In the genomic region with DNA sequence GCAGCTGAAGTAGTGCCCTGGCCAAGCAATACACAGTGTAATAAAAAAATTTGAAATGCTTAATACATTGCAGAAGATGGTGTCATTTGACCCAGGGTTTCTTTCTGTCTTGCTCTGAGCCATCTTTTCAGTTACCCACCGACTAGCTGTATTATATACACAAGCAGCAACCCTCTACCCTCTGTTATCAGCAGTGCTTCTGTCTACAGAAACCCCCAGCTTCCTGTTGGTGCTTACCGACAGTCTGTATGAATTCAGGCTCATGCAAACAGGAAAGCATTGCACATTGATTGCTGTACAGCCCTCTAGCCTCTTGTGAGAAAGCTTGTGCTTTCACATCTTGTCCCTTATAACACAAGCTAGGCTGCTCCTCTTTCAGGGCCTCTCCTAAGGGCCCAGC, we compare ENCODE assay signal across 32 mouse cellular contexts.
DNase-seq lines count a peak whose midpoint lies in the region; ATAC-seq and TF ChIP-seq lines count a peak whose summit lies in the region.
"Had no signal": no experiment of that assay in that cellular context is flagged by ENCODE, and none has a peak within 500 bp of the region (broad histone marks: within the 10 kb centered on the region; RNA-seq: fewer than 3 reads in every experiment).

No protein-coding gene starts in this region.

- no peak for TF ChIP-seq CTCF in brain, embryonic 14.5 days (IDR thresholded peaks at IDR 0.05; ENCODE audit: borderline replicate concordance, extremely low read depth, insufficient read depth, insufficient read length)

- no peaks in the 10 kb centered on the region for H3K9me3 ChIP-seq in hindbrain, embryonic 14.5 days (ENCODE audit: control insufficient read depth, low read length)
- H3K9me3 ChIP-seq in hindbrain, embryonic 10.5 days = no peaks in the 10 kb centered on the region
- H3K9me3 ChIP-seq in megakaryocyte, embryonic 14.5 days = no peaks in the 10 kb centered on the region
- H3K9me3 ChIP-seq: embryonic facial prominence, embryonic 10.5 days; embryonic facial prominence, embryonic 15.5 days; limb, embryonic 10.5 days; limb, embryonic 15.5 days; neural tube, embryonic 12.5 days had no signal

- H3K4me3 ChIP-seq in hindbrain, embryonic 14.5 days (replicated peaks; ENCODE audit: low read length) = no peak overlapping the region
- H3K4me3 ChIP-seq in hindbrain, embryonic 10.5 days = no peak overlapping the region
- peak overlapping the region; percentile 5 for H3K4me3 ChIP-seq in megakaryocyte, embryonic 14.5 days (replicated peaks)
- H3K4me3 ChIP-seq: embryonic facial prominence, embryonic 10.5 days; embryonic facial prominence, embryonic 15.5 days; limb, embryonic 10.5 days; limb, embryonic 15.5 days; myocyte; neural tube, embryonic 12.5 days had no signal

- H3K27me3 ChIP-seq in hindbrain, embryonic 14.5 days (ENCODE audit: control insufficient read depth, insufficient read depth, low read length) = no peaks in the 10 kb centered on the region
- no peaks in the 10 kb centered on the region for H3K27me3 ChIP-seq in hindbrain, embryonic 10.5 days (ENCODE audit: insufficient read depth, poor library complexity, severe bottlenecking)
- H3K27me3 ChIP-seq in megakaryocyte, embryonic 14.5 days (replicated peaks) = no peaks in the 10 kb centered on the region
- H3K27me3 ChIP-seq: CH12.LX; embryonic facial prominence, embryonic 15.5 days; limb, embryonic 15.5 days; neural tube, embryonic 12.5 days had no signal

- no peak overlapping the region for H3K4me2 ChIP-seq in hindbrain, embryonic 14.5 days (replicated peaks)
- H3K4me2 ChIP-seq: embryonic facial prominence, embryonic 15.5 days; limb, embryonic 15.5 days; neural tube, embryonic 12.5 days had no signal

- WGBS in hindbrain, embryonic 14.5 days = 58% methylated on average over 2 of the region's 2 CpGs
- WGBS in hindbrain, embryonic 10.5 days = 76% methylated on average over 2 of the region's 2 CpGs

- no peak for DNase-seq in hindbrain, embryonic 14.5 days (ENCODE audit: low spot score)
- no peak for DNase-seq in hindbrain, embryonic 10.5 days (ENCODE audit: low spot score)
- DNase-seq in brain, embryonic 14.5 days (ENCODE audit: low read depth) = peak; percentile 21
- no peak for DNase-seq in layer of hippocampus, adult 8-10 months (ENCODE audit: low spot score in 2 of 2)
- DNase-seq: adrenal gland, adult 2 months; adrenal gland, postnatal 36 days; cerebellum, adult 2 months; cerebellum, postnatal 14 days; gastrocnemius, postnatal 10 days; heart, postnatal 14 days; kidney, adult 9 months; kidney, postnatal 10 days; layer of hippocampus, adult 9-11 months; lung, postnatal 10 days; right cerebral cortex, postnatal 4 days; thymus, adult 18-20 months; thymus, postnatal 25 days had no signal

- no peaks in the 10 kb centered on the region for H3K36me3 ChIP-seq in hindbrain, embryonic 14.5 days (replicated peaks; ENCODE audit: control insufficient read depth, insufficient read depth)
- H3K36me3 ChIP-seq in hindbrain, embryonic 10.5 days = no peaks in the 10 kb centered on the region
- H3K36me3 ChIP-seq in megakaryocyte, embryonic 14.5 days (replicated peaks; ENCODE audit: low read length) = no peaks in the 10 kb centered on the region
- H3K36me3 ChIP-seq: embryonic facial prominence, embryonic 10.5 days; embryonic facial prominence, embryonic 15.5 days; limb, embryonic 10.5 days; limb, embryonic 15.5 days; neural tube, embryonic 12.5 days had no signal

- peak; percentile 46; the same call in 1 of the 2 replicates for ATAC-seq in hindbrain, embryonic 14.5 days (ENCODE audit: low FRiP score)
- no peak for ATAC-seq in megakaryocyte, adult 5-6 weeks (ENCODE audit: poor library complexity, severe bottlenecking)
- peak; percentile 45 to 80; a peak in 3 of 4 replicates for ATAC-seq in hematopoietic stem cell, adult 5-6 weeks (replicated peaks in 1 of 2; ENCODE audit: insufficient read depth in 1 of 2, low FRiP score in 2 of 2, low TSS enrichment in 1 of 2, low read depth in 1 of 2, poor library complexity in 2 of 2, severe bottlenecking in 2 of 2)
- ATAC-seq: activated CD4-positive, CD25-positive, alpha-beta regulatory T cell, adult 4 months; intestine, embryonic 16.5 days; midbrain, embryonic 16.5 days had no signal

- TF ChIP-seq POLR2A in brain, embryonic 14.5 days (IDR thresholded peaks at IDR 0.05; ENCODE audit: borderline replicate concordance, extremely low read depth, insufficient read depth, insufficient read length, poor library complexity, severe bottlenecking) = no peak

- no peaks in the 10 kb centered on the region for H3K4me1 ChIP-seq in hindbrain, embryonic 14.5 days (replicated peaks; ENCODE audit: control insufficient read depth, insufficient read depth, low read length)
- no peaks in the 10 kb centered on the region for H3K4me1 ChIP-seq in hindbrain, embryonic 10.5 days (replicated peaks)
- H3K4me1 ChIP-seq in megakaryocyte, embryonic 14.5 days = peaks cover 4% of the 10 kb centered on the region
- H3K4me1 ChIP-seq: embryonic facial prominence, embryonic 10.5 days; embryonic facial prominence, embryonic 15.5 days; limb, embryonic 10.5 days; limb, embryonic 15.5 days; neural tube, embryonic 12.5 days had no signal

- H3K27ac ChIP-seq in hindbrain, embryonic 14.5 days = no peak overlapping the region
- H3K27ac ChIP-seq in hindbrain, embryonic 10.5 days = no peak overlapping the region
- H3K27ac ChIP-seq: embryonic facial prominence, embryonic 10.5 days; embryonic facial prominence, embryonic 15.5 days; limb, embryonic 10.5 days; limb, embryonic 15.5 days; macrophage; neural tube, embryonic 12.5 days; stomach, postnatal 0 days had no signal

- no peak overlapping the region for H3K9ac ChIP-seq in hindbrain, embryonic 14.5 days
- H3K9ac ChIP-seq: embryonic facial prominence, embryonic 15.5 days; limb, embryonic 15.5 days; neural tube, embryonic 12.5 days had no signal
